Mouse (Mus musculus): ENCODE measurements at regions not wholly inside any gene's neighbourhood (a gene's known extent, or its start where the extent isn't known, plus 50 kb on each side); places are given as distances from the start of the nearest gene placed in this dataset.
"Not testable (repeated sequence)": the region's sequence is repeated elsewhere in the genome, so short reads cannot be mapped to it uniquely, and the experiment has no call there.

- no peak for DNase-seq
These were observed 465.6 kb upstream of the N6amt1 start for GRCm38 (mm10) chr16:86888421-86888820.

GRCm38 (mm10) chr16:86887605-86888004 lies 466.4 kb upstream of the N6amt1 start:
- no peak for DNase-seq

- no peak for DNase-seq
These were observed 470.1 kb upstream of the N6amt1 start for GRCm38 (mm10) chr16:86883862-86884261.

GRCm38 (mm10) chr16:86882529-86882928 lies 471.5 kb upstream of the N6amt1 start:
- peak; percentile 30 to 54 for DNase-seq

- DNase-seq = no peak
These were observed 472.4 kb upstream of the N6amt1 start for GRCm38 (mm10) chr16:86881583-86881982.

GRCm38 (mm10) chr16:86860828-86861227 lies 493.2 kb upstream of the N6amt1 start:
- DNase-seq = no peak

- DNase-seq = no peak
These were observed 498.1 kb upstream of the N6amt1 start for GRCm38 (mm10) chr16:86855891-86856290.

- no peak for DNase-seq
These were observed 498.7 kb upstream of the N6amt1 start for GRCm38 (mm10) chr16:86855312-86855711.

GRCm38 (mm10) chr16:86853398-86853797 lies 500.6 kb upstream of the N6amt1 start:
- no peak for DNase-seq

- no peak for DNase-seq
These were observed 515.3 kb upstream of the N6amt1 start for GRCm38 (mm10) chr16:86838457-86839337.

- no peak for DNase-seq
These were observed 526.3 kb upstream of the N6amt1 start for GRCm38 (mm10) chr16:86827645-86828044.

GRCm38 (mm10) chr16:86826641-86827040 lies 527.3 kb upstream of the N6amt1 start:
- DNase-seq = no peak

GRCm38 (mm10) chr16:86823496-86823895 lies 530.5 kb upstream of the N6amt1 start:
- no peak for DNase-seq

- no peak for DNase-seq
These were observed 532.4 kb upstream of the N6amt1 start for GRCm38 (mm10) chr16:86821586-86821985.

GRCm38 (mm10) chr16:86818639-86819038 lies 535.3 kb upstream of the N6amt1 start:
- not testable (repeated sequence) for DNase-seq

GRCm38 (mm10) chr16:86816763-86817593 lies 537.0 kb upstream of the N6amt1 start:
- DNase-seq = no peak

GRCm38 (mm10) chr16:86816006-86816405 lies 538.0 kb upstream of the N6amt1 start:
- DNase-seq = no peak

- no peak for DNase-seq
These were observed 541.3 kb upstream of the N6amt1 start for GRCm38 (mm10) chr16:86812692-86813091.

GRCm38 (mm10) chr16:86808644-86809324 lies 545.2 kb upstream of the N6amt1 start:
- no peak for DNase-seq

GRCm38 (mm10) chr16:86806374-86806773 lies 547.6 kb upstream of the N6amt1 start:
- no peak for DNase-seq

- no peak for DNase-seq
These were observed 577.9 kb upstream of the N6amt1 start for GRCm38 (mm10) chr16:86776086-86776485.

- DNase-seq = no peak
These were observed 581.4 kb upstream of the N6amt1 start for GRCm38 (mm10) chr16:86772586-86772985.

- DNase-seq = no peak
These were observed 585.1 kb upstream of the N6amt1 start for GRCm38 (mm10) chr16:86768912-86769311.

Measured in cerebellum, adult 18-20 months (tissue).